Mouse (Mus musculus): ENCODE measurements around the gene Prss33. TPM values are rescaled to one million over a fixed set of nuclear protein-coding genes. Genes with fewer than 3 reads are reported as not detected.
"Not testable (repeated sequence)": the region's sequence is repeated elsewhere in the genome, so short reads cannot be mapped to it uniquely, and the experiment has no call there.

Prss33 gene
- polyA plus RNA-seq (2014; fragmentation: Nextera tagmentation; extraction: Ambion mirVana), result not detected in 2 replicates

- no peak within 1 kb of the TSS for H3K4me3 ChIP-seq (ENCODE audit: low read depth, low read length)
- H3K9ac ChIP-seq, result no peak within 1 kb of the TSS
- H3K9me3 ChIP-seq (ENCODE audit: low read depth, low read length), result no peaks in the 10 kb centered on the region
- H3K36me3 ChIP-seq (ENCODE audit: insufficient read depth), result no peaks in the 10 kb centered on the region
- peaks cover 3% of the 10 kb centered on the region; the same call in 1 of the 2 replicates for H3K27me3 ChIP-seq (ENCODE audit: insufficient read depth, low read length)
- no peak within 1 kb of the TSS for H3K4me2 ChIP-seq
- H3K27ac ChIP-seq (ENCODE audit: low read depth), result no peak within 1 kb of the TSS
- 66% methylated on average over 8 of the region's 8 CpGs for WGBS
- DNase-seq (no peak), ATAC-seq (ENCODE audit: insufficient read depth) (no peak)
- H3K4me1 ChIP-seq (ENCODE audit: insufficient read depth), result no peaks in the 10 kb centered on the region
- no peak for TF ChIP-seq CTCF (IDR thresholded peaks at IDR 0.05; ENCODE audit: low read depth)
These were observed at the start of gene Prss33 for GRCm38 (mm10) chr17:23836006-23836575. Gene Prss33, minus strand, starts transcription at chr17:23836056.

GRCm38 (mm10) chr17:23880576-23880975 is 44.7 kb upstream of the Prss33 start, which contains the start of the genes Dcpp1 and Dcpp2:
Gene Dcpp1, plus strand, starts transcription at chr17:23880876.
Gene Dcpp2, plus strand, starts transcription at chr17:23880880.
- not testable (repeated sequence) for ATAC-seq (ENCODE audit: insufficient read depth); H3K9ac ChIP-seq; H3K27ac ChIP-seq (ENCODE audit: low read depth); H3K4me2 ChIP-seq; H3K9me3 ChIP-seq (ENCODE audit: low read depth, low read length); H3K27me3 ChIP-seq (ENCODE audit: insufficient read depth, low read length); H3K4me3 ChIP-seq (ENCODE audit: low read depth, low read length); H3K4me1 ChIP-seq (ENCODE audit: insufficient read depth); H3K36me3 ChIP-seq (ENCODE audit: insufficient read depth)
- 30% methylated on average over 4 of the region's 4 CpGs for WGBS
- DNase-seq, result peak; percentile 9

- Histone ChIP-seq H3K9me3 (ENCODE audit: low read depth, low read length) (no peaks in the 10 kb centered on the region), H3K4me2 (no peak overlapping the region), H3K4me1 (ENCODE audit: insufficient read depth) (no peaks in the 10 kb centered on the region), H3K9ac (no peak overlapping the region), H3K27me3 (ENCODE audit: insufficient read depth, low read length) (no peaks in the 10 kb centered on the region), H3K27ac (ENCODE audit: low read depth) (no peak overlapping the region), H3K4me3 (ENCODE audit: low read depth, low read length) (no peak overlapping the region), H3K36me3 (ENCODE audit: insufficient read depth) (no peaks in the 10 kb centered on the region)
- ATAC-seq (ENCODE audit: insufficient read depth) (no peak), DNase-seq (no peak)
- WGBS, result 83% methylated on average over 2 of the region's 2 CpGs
- TF ChIP-seq CTCF (IDR thresholded peaks at IDR 0.05; ENCODE audit: low read depth), result no peak
These were observed 41.3 kb upstream of the Prss33 start for GRCm38 (mm10) chr17:23877166-23877565.

GRCm38 (mm10) chr17:23876741-23877140 is 40.9 kb upstream of the Prss33 start:
- no peaks in the 10 kb centered on the region for H3K27me3 ChIP-seq (ENCODE audit: insufficient read depth, low read length)
- no peak for ATAC-seq (ENCODE audit: insufficient read depth)
- WGBS, result 54% methylated on average over 3 of the region's 3 CpGs
- no peak overlapping the region for H3K4me2 ChIP-seq
- no peaks in the 10 kb centered on the region for H3K36me3 ChIP-seq (ENCODE audit: insufficient read depth)
- H3K4me3 ChIP-seq (ENCODE audit: low read depth, low read length), result no peak overlapping the region
- H3K9me3 ChIP-seq (ENCODE audit: low read depth, low read length), result no peaks in the 10 kb centered on the region
- H3K4me1 ChIP-seq (ENCODE audit: insufficient read depth), result no peaks in the 10 kb centered on the region
- H3K27ac ChIP-seq (ENCODE audit: low read depth), result no peak overlapping the region
- H3K9ac ChIP-seq, result no peak overlapping the region
- DNase-seq, result no peak
- TF ChIP-seq CTCF (IDR thresholded peaks at IDR 0.05; ENCODE audit: low read depth), result no peak

GRCm38 (mm10) chr17:23873884-23874856 is 38.3 kb upstream of the Prss33 start:
- 35% methylated on average over 8 of the region's 8 CpGs for WGBS
- no peaks in the 10 kb centered on the region for H3K36me3 ChIP-seq (ENCODE audit: insufficient read depth)
- no peak overlapping the region for H3K27ac ChIP-seq (ENCODE audit: low read depth)
- no peak overlapping the region for H3K4me3 ChIP-seq (ENCODE audit: low read depth, low read length)
- DNase-seq (peak; percentile 87), ATAC-seq (ENCODE audit: insufficient read depth) (peak; percentile 68)
- no peak overlapping the region for H3K9ac ChIP-seq
- H3K4me2 ChIP-seq, result no peak overlapping the region
- H3K27me3 ChIP-seq (ENCODE audit: insufficient read depth, low read length), result no peaks in the 10 kb centered on the region
- peak; percentile 98 for TF ChIP-seq CTCF (IDR thresholded peaks at IDR 0.05; ENCODE audit: low read depth)
- no peaks in the 10 kb centered on the region for H3K4me1 ChIP-seq (ENCODE audit: insufficient read depth)
- H3K9me3 ChIP-seq (ENCODE audit: low read depth, low read length), result no peaks in the 10 kb centered on the region

- Histone ChIP-seq H3K4me3 (ENCODE audit: low read depth, low read length) (no peak overlapping the region), H3K9me3 (ENCODE audit: low read depth, low read length) (no peaks in the 10 kb centered on the region), H3K9ac (no peak overlapping the region), H3K27ac (ENCODE audit: low read depth) (no peak overlapping the region), H3K4me1 (ENCODE audit: insufficient read depth) (no peaks in the 10 kb centered on the region), H3K27me3 (ENCODE audit: insufficient read depth, low read length) (no peaks in the 10 kb centered on the region), H3K36me3 (ENCODE audit: insufficient read depth) (no peaks in the 10 kb centered on the region), H3K4me2 (no peak overlapping the region)
- ATAC-seq (ENCODE audit: insufficient read depth) (no peak), DNase-seq (no peak)
- WGBS, result 79% methylated on average over 11 of the region's 11 CpGs
- no peak for TF ChIP-seq CTCF (IDR thresholded peaks at IDR 0.05; ENCODE audit: low read depth)
These were observed 32.7 kb upstream of the Prss33 start for GRCm38 (mm10) chr17:23868513-23868912.

- no peak for ATAC-seq (ENCODE audit: insufficient read depth)
These were observed 31.9 kb upstream of the Prss33 start, which contains the start of gene Prss21 for GRCm38 (mm10) chr17:23867756-23868155. Gene Prss21, plus strand, starts transcription at chr17:23868056.

More at GRCm38 (mm10) chr17:23867756-23868155, 31.9 kb upstream of the Prss33 start, which contains the start of gene Prss21:
- no peak within 1 kb of the TSS for H3K27ac ChIP-seq (ENCODE audit: low read depth)
- no peaks in the 10 kb centered on the region for H3K36me3 ChIP-seq (ENCODE audit: insufficient read depth)
- no peak for TF ChIP-seq CTCF (IDR thresholded peaks at IDR 0.05; ENCODE audit: low read depth)
- H3K27me3 ChIP-seq (ENCODE audit: insufficient read depth, low read length), result no peaks in the 10 kb centered on the region
- H3K4me1 ChIP-seq (ENCODE audit: insufficient read depth), result no peaks in the 10 kb centered on the region
- no peaks in the 10 kb centered on the region for H3K9me3 ChIP-seq (ENCODE audit: low read depth, low read length)
- WGBS, result 81% methylated on average over 15 of the region's 15 CpGs
- H3K4me3 ChIP-seq (ENCODE audit: low read depth, low read length), result no peak within 1 kb of the TSS
- no peak within 1 kb of the TSS for H3K9ac ChIP-seq
- no peak within 1 kb of the TSS for H3K4me2 ChIP-seq
- no peak for DNase-seq

Measured in lung, embryonic 14.5 days (tissue).